Mouse (Mus musculus) brain, adult 2 months (tissue): ENCODE results near the gene Uqcr11.

Experiments used
- DNase-seq: peaks from one replicate; pipeline ENCODE4 v3.0.0; 2011; ENCODE audit warnings: low read depth, low spot score

Uqcr11 gene

GRCm38 (mm10) chr10:80406684-80407501, at the start of gene Uqcr11:
Gene Uqcr11, minus strand, starts transcription at chr10:80406830.
- DNase-seq: peak; percentile 97

DNA sequence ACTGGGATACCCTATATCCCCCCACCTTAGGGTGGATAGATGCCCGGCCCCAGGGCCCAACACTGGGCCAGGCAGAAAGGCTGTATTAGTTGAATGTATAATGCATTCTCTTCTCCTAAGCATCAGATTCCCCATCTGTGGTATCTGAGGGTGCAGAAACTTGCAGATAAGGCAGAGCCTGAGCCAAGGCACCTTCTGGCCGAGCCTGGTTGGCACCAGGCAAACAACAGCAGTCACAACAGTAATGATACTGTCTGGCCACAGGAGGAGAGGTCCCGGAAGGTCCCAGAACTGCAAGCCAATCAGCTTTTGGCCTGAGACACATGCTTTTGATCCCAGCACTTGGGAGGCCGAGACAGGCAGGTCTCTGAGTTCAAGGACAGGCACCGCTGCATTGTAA, 49.1 kb upstream of the Uqcr11 start:
- no peak for DNase-seq

DNA sequence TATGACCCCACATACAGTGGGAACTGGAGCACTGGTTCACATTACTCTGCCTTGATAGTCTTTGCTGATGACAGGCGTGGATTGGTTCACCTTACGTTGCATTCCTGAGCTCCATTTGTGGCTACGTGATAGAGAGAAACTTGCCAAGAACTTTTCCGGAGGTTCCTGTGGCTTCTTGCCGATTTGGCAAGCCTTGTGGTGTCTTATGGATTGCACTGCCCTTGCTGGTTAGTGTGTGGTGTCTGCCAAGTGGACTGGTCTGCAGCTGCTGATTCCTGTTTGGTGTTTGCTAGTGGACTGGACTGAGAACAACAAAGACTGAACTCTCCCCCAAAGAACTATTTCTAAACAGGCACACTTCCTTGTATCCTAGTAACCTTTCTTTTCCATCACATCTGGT, 48.2 kb upstream of the Uqcr11 start:
- DNase-seq: no peak

DNA sequence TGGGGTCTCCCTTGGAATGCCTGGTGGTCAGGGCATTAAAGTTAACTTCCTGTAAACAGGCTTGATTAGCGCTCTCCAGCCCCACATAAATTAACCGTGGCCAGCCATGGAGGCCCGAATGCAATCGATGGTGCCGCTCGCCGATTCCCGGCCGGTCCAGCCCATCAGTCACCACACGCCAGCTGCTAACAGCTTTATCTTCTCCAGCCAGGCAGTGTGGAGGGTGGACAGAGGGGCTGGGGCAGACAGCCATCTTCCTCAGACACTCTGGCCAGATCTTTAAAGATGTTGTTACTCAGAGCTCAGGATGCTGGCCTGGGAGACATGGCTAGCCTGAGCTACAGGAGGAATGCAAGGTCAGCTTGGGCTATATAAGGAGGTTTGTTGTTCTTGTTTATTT, 47.0 kb upstream of the Uqcr11 start:
- no peak for DNase-seq

GRCm38 (mm10) chr10:80450599-80450998, 44.0 kb upstream of the Uqcr11 start:
- no peak for DNase-seq

DNA sequence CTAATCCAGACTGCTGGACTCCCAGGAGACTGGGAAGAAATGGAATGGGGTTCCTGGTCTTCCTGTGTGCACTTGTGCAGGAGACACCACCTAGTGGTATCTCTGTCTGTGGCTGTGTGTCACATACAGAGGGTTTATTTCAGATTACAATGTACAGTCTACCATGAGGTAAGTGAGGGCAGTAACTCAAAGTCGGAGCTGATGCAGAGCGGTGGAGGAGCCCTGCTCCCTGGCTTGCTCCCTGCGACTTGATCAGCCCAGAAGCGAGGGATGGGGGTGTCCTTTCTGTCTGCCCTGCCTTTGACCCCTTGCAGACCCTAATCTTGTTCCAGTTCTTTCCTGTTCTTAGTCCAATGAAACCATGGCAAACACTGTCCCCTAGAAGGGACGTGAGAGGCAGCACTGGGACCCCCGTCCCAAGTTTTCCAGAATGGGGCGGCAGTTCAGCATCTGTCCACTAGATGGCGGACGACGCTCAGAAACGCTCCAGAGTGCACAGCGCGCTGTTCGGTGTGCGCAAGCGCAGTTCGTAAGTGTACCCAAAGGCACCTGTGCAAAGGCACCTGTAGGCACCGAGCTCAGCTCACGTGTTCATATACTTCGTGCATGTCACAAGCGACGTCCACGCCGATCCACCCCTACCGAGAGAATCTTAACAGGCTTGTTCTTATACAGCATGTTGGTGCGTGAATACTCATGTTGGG, 39.4 kb upstream of the Uqcr11 start:
- DNase-seq: peak; percentile 89

GRCm38 (mm10) chr10:80445052-80445451, 38.4 kb upstream of the Uqcr11 start:
- no peak for DNase-seq

DNA sequence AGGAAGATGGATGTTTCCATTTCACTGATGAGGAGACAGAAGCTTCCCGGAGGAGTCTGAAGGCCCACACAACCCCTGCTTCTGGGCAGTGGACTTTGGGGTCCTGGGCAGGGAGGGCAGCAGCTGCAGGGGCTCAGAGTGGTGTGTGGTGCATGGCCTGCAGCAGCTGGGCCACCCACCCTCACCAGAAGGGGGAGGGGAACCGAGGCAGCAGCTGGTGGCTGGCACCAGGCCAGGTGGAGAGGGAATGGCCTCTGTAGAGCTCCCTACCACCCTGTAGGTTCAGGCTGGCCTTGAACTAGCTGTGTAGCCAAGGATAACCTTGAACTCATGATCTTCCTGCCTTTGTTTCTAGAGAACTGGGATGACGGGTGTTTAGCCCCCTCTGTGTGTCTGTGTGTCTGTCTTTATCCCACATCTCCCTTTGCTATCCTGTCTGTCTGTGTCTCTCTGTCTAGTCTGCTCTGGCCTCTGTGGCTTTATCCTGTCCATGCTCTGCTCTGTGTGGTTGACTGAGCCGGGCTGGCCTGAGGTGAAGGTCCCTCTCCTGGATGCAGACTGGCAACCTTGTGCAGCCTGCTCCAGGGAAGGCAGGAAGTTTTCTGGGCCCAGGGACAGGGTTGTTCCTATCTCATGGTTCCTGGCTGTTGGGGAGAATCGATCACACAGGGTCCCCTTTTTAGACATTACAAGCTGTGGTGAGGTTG, 37.9 kb upstream of the Uqcr11 start:
- no peak for DNase-seq

DNA sequence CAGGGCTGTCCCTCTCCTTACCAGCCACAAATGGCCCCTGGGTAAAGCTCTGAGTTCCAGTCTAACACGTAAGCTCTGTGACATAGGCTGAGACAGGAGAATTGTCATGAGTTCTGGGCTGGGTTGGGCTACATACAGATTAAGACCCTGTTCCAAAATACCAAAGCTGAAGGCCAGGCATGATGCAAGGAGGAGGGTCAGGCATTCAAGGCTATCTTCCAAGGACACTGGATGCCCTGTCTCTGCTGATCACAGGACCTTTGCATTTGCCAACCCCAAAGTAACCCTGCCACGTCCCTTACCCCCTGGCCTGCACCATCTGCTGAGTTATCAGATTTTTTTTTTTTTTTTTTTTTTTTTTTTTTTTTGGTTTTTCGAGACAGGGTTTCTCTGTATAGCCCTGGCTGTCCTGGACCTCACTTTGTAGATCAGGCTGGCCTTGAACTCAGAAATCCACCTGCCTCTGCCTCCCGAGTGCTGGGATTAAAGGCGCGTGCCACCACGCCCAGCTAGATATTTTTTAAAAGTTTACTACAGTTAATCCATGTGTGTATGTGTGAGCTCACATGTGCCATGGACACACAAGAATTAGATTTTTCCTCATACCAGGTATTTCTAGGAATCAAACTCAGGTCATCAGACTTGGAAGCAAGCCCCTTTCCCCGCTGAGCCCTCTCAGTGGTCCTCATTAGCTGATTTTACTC, 37.1 kb upstream of the Uqcr11 start:
- no peak for DNase-seq

DNA sequence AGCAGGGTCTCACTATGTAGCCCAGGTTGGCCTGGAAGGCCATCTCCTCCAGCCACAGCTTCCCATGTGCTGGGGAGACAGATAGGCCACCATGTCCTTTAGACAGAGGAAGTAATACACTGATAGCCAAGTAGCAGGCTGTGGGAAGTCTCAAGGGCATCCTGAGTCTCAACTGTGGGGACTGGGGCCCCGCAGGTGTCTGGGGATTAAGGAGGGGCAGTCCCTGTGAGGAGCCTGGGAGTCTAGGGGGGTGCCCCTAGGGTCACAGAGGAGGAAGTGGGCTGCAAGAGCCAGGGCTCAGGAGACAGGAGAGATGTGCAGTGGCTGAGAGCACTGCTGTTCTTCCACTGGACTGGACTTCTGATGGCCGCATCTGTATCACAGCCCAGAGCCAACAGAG, 36.4 kb upstream of the Uqcr11 start:
- no peak for DNase-seq

DNA sequence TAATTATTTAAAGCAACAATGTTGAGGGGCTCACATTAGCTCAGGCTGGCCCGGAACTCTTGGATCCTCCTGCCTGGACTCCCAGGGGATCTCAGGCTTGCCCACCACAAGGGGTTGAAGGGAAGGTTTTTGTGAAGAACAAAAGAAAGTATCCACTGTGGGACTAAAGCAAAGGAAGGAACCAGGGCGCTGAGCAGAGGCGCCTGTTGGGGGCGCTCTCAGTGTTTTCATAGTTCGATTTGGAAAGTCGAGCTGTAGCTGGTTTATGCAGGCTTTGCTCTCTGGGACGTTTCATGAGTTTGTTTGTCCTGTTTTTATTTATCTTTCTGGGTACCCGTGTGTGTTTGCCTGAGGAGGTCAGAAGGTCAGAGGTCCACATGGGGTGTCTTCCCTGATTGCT, 35.0 kb upstream of the Uqcr11 start:
- no peak for DNase-seq

DNA sequence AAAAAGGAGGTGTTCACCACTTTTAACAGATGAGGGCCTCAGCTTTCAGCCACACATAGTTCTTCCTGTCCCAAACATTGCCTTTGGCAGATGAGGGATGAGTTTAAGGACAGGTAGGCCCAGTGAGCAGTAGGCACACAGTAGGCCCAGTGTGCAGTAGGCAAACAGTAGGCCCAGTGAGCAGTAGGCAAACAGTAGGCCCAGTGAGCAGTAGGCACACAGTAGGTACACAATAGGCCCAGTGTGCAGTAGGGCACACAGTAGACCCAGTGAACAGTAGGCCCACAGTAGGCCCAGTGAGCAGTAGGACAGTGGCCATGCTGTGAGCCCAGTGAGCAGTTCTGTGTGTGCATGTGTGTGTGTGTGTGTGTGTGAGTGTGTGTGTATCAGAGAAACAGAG, 33.4 kb upstream of the Uqcr11 start:
- DNase-seq: no peak

DNA sequence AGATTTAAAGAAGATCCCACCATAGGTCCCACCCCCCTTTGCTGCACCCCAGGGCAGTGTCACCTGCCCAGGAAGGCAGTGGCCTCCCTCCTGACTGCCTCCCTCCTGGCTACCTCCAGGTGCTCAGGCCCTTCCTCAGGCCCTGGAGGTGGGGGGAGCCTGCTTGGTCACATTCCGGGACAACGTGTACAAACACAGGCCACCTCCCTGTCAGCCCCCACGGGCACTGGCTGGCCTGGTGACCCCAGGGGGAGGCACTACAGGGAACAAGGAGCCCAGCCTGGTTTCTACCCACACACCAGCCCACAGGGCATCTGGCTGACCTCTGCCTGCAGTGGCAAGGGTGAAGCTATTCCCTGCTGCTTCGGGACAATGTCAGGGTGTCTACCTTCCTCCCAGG, 31.3 kb upstream of the Uqcr11 start:
- DNase-seq: no peak

DNA sequence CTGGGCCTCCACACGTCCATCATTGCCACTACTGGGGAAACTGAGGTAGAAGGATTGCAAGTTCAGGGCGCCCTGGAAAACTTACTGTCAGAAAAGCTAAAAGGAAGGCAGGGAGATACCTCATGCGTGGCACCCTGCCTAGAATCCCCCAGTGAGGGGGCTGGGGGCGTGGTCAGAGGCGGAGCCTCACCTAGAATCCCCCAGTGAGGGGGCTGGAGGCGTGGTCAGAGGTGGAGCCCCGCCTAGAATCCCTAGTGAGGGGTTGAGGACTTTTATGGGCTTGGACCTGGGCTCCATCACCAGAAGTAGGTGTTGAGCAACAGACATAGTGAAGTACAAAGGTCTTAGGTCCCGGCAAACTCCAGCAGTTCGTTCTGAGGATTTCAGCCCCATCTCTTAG, 29.6 kb upstream of the Uqcr11 start:
- DNase-seq: no peak

DNA sequence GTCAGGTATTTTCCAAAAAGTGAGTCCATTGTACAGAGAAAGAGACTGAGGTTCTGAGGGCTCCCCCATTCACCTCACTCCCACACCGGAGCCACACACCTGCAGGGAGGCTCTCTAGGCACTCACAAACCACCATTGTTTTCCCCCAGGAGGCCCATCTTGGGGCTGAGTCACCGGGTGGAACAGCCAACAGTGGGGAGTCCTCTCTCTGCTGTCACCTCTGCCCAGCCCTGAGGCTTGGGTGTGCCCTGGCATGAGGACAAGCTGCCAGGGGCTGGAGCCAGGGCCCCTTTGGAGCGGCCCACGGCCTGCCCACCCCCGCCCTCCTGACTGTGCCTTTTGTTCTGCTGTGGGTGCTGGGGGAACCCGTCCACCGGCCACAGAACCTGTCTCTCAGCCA, 29.1 kb upstream of the Uqcr11 start:
- DNase-seq: no peak

GRCm38 (mm10) chr10:80434823-80435222, 28.2 kb upstream of the Uqcr11 start:
- DNase-seq: no peak

- DNase-seq: no peak
These were observed 27.6 kb upstream of the Uqcr11 start for GRCm38 (mm10) chr10:80434233-80434592.

DNA sequence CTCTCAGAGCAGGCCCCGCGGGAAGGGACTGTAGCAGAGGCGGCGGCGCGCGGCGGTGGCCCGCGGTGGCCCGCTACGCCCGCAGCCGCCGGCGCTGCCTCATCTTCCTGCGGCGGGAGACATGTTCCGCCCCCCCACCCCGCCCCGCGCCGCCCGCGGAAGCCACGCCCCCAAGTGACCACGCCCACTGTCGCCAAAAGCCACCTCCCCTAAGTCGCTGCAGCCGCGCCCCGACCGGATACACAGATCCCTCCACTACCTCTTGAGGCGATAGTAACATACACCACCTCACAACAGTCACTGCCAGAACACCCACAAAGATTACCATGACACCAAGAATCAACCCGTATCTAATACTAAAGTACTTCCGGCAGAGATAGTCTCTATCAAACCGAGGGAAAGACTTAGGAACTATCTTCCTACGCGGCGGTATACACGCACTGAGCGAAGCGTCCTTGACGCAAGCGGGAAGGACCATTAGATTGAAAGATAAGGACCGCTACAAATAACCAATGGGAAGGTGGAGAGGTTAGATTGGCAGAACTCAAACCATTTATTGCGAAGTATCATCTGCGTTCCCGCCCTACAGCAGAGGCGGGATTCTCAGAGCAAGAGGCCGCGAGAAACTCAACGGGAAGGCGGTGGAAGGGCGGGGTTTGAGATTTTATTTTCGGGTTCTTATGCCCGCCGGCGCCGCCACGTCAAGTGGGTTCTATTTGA, 27.0 kb upstream of the Uqcr11 start, which contains the start of gene Tcf3:
Tcf3 (minus strand) TSS at position 135 of the 720 bp plus-strand sequence.
- peak; percentile 100 for DNase-seq

DNA sequence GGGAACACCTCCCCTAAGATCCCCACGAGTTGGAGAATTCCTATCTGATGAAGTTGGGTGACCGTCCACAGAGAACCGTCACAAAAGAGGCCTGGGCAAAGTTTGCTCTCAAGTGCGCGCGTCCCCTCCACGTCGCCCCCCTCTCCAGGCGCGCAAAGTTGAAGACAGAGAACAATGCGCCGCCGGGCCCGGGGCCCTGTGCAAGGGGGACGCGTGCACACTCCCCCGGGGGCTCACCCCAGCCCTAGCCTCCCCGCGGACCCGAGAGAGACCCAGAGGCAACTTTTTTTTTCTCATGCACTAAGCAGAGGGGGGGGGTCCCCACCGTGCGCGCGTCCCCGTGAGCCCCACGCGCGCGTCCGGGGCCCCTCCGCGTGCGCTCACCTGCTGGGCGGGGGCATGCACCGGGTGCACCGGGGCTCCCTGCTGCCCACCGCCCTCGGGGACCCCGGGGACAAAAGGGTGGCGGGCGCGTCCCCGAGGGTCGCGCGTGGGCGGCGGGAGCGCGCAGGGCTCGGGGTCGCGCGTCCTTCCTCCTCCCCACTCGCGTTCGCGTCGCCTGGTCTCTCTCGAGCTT, 26.4 kb upstream of the Uqcr11 start:
- DNase-seq: no peak

DNA sequence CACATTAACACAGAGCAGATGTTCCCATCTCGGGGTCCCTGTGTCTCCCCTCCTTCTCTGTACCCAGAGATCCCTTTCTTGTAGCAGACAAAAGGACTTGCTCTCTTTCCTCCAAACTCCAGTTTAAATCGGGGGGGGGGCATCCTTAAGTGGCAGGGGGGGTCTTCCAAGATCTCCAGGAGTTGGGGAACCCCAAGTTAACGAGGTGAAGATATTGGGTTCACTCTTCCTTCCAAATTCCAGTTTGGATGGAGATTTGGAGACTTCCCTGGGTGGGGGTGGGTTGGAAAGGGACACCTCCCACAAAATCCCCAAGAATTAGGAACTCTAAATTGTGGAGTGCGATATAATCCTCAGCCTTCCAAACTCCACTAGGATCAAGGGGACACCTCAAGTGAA, 25.8 kb upstream of the Uqcr11 start:
- DNase-seq: no peak
